Mouse (Mus musculus) bone marrow macrophage, adult 2 months (primary cell): ENCODE data around the gene Slc35g2.

ENCODE experiments used
- CTCF ChIP-seq: IDR thresholded peaks from 2 replicates; pipeline ENCODE4 v1.5.1; 2012; ENCODE audit warnings: low read depth, mild to moderate bottlenecking, low read length, moderate library complexity
- POLR2A ChIP-seq: IDR thresholded peaks from 2 replicates; pipeline ENCODE4 v1.6.1; 2012; ENCODE audit warnings: mild to moderate bottlenecking, low read depth, low read length, borderline replicate concordance

DNA sequence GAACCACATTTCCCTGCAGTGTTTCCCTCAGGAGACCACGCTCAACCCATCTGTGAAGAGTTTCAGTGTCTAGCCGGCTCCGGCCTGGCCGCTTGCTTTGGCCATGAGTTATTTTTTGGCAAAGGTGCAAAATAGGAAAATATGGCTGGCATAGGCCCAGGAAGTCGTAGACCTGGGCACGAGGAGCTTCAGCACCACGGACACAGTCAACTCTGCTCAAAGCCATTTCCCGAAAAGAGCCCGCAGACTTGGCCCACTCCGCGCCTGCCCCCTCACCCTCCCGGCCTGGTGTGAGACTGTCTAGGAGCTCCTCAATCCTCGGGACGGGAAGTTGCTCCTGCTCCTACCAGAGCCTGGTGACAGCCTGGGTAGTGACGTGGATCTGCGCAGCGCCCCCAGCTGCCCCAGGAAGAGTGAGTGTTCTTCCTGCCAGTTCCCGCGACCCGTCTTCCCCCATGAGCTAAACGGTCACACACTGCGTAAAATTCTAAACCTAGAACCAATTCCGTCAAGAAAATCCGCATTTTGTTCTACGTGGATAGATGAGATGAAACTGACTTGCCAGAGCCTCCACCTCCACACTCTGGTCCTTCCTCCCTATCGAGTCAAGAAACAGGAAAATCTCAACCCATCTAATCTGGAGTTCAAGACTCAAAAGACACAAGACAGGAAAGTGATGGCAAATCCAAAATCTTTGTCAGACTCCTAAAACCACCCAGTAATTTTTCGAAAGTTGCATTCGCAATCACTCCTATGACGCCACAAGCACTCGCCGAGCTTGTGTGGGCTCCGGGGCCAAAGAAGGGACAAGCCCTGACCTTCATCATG lies 878 bp downstream of the Slc35g2 start:
- TF ChIP-seq CTCF: no peak
- no peak for TF ChIP-seq POLR2A
